Mouse (Mus musculus): ENCODE results near the gene Smim14. TPM values are rescaled to one million over a fixed set of nuclear protein-coding genes. Genes with fewer than 3 reads are reported as not detected.

Gene Smim14
- total and polyA plus RNA-seq, 3 experiments = 18.8 to 29.8 TPM; not detected in 1

GRCm38 (mm10) chr5:65486514-65486913 lies 50.5 kb downstream of the Smim14 start:
- H3K4me3 ChIP-seq (ENCODE audit: control insufficient read depth in 1 of 2, insufficient read depth in 1 of 2, low read depth in 2 of 2, low read length in 2 of 2) = no peak overlapping the region
- H3K9me3 ChIP-seq (replicated peaks; ENCODE audit: insufficient read depth, low read length) = no peaks in the 10 kb centered on the region
- peaks cover 0 to 22% of the 10 kb centered on the region in 2 experiments; a peak in 2 of 4 replicates for H3K36me3 ChIP-seq (ENCODE audit: control insufficient read depth in 1 of 2, insufficient read depth in 2 of 2, low read length in 2 of 2)
- H3K27ac ChIP-seq (ENCODE audit: control insufficient read depth, low read depth, low read length) = no peak overlapping the region
- peaks cover 10 to 29% of the 10 kb centered on the region in 2 experiments for H3K4me1 ChIP-seq (ENCODE audit: control insufficient read depth in 1 of 2, insufficient read depth in 2 of 2, low read length in 2 of 2)
- DNase-seq (ENCODE audit: low read depth, low spot score) = no peak
- no peak for TF ChIP-seq RCOR1 (IDR thresholded peaks at IDR 0.05; ENCODE audit: low read depth, low read length)
- no peak for TF ChIP-seq ZKSCAN1 (IDR thresholded peaks at IDR 0.05; ENCODE audit: low read depth, low read length)
- TF ChIP-seq ZNF384 (IDR thresholded peaks at IDR 0.05; ENCODE audit: low read depth, low read length) = 0 out of 2 replicates have a peak, but pooled peaks have one; percentile 2
- no peak for TF ChIP-seq TCF12 (IDR thresholded peaks at IDR 0.05; ENCODE audit: low read depth, low read length)
- H3K79me2 ChIP-seq (ENCODE audit: control insufficient read depth, insufficient read depth, low read length, poor library complexity) = no peaks in the 10 kb centered on the region
- H3K27me3 ChIP-seq (ENCODE audit: control insufficient read depth in 1 of 2, insufficient read depth in 2 of 2, low read length in 2 of 2) = no peaks in the 10 kb centered on the region
- no peak overlapping the region for H3K9ac ChIP-seq (ENCODE audit: control insufficient read depth, low read depth, low read length, poor library complexity, severe bottlenecking)

- no peaks in the 10 kb centered on the region for H3K27me3 ChIP-seq (ENCODE audit: control insufficient read depth in 1 of 2, insufficient read depth in 2 of 2, low read length in 2 of 2)
- H3K4me3 ChIP-seq (ENCODE audit: control insufficient read depth in 1 of 2, insufficient read depth in 1 of 2, low read depth in 2 of 2, low read length in 2 of 2) = no peak overlapping the region
- H3K79me2 ChIP-seq (ENCODE audit: control insufficient read depth, insufficient read depth, low read length, poor library complexity) = no peaks in the 10 kb centered on the region
- no peaks in the 10 kb centered on the region for H3K9me3 ChIP-seq (replicated peaks; ENCODE audit: insufficient read depth, low read length)
- no peak for TF ChIP-seq POLR2AphosphoS5 (IDR thresholded peaks at IDR 0.05; ENCODE audit: borderline replicate concordance, low read depth, low read length)
- TF ChIP-seq NRF1 (IDR thresholded peaks at IDR 0.05; ENCODE audit: insufficient read depth, low read depth, low read length, poor library complexity, severe bottlenecking) = no peak
- TF ChIP-seq ZNF384 (IDR thresholded peaks at IDR 0.05; ENCODE audit: low read depth, low read length) = no peak
- no peak for TF ChIP-seq E2F4 (IDR thresholded peaks at IDR 0.05; ENCODE audit: borderline replicate concordance, low read depth, low read length)
- no peak for TF ChIP-seq EP300 (IDR thresholded peaks at IDR 0.05; ENCODE audit: low read depth in 1 of 2, low read length in 2 of 2)
- no peak for TF ChIP-seq UBTF (IDR thresholded peaks at IDR 0.05; ENCODE audit: borderline replicate concordance, insufficient read depth, low read depth, low read length)
- TF ChIP-seq TCF12 (IDR thresholded peaks at IDR 0.05; ENCODE audit: low read depth, low read length) = no peak
- no peak for TF ChIP-seq ZMIZ1 (IDR thresholded peaks at IDR 0.05; ENCODE audit: low read depth, low read length)
- TF ChIP-seq ZC3H11A (IDR thresholded peaks at IDR 0.05; ENCODE audit: low read depth, low read length) = no peak
- TF ChIP-seq CHD1 (IDR thresholded peaks at IDR 0.05; ENCODE audit: low read depth, low read length) = no peak
- no peak for TF ChIP-seq POLR2AphosphoS2 (IDR thresholded peaks at IDR 0.05; ENCODE audit: low read length)
- no peak for TF ChIP-seq MEF2A (IDR thresholded peaks at IDR 0.05; ENCODE audit: extremely low read depth, insufficient replicate concordance, low read depth, low read length, poor library complexity, severe bottlenecking)
- TF ChIP-seq KAT2A (conservative IDR thresholded peaks at IDR 0.05; ENCODE audit: low read depth, low read length) = no peak
- TF ChIP-seq GATA1 (IDR thresholded peaks at IDR 0.05; ENCODE audit: low read depth, low read length) = no peak
- TF ChIP-seq SIN3A (IDR thresholded peaks at IDR 0.05; ENCODE audit: low read length) = no peak
- no peak for TF ChIP-seq CTCF (IDR thresholded peaks at IDR 0.05 in 2 of 3, conservative IDR thresholded peaks at IDR 0.05 in 1 of 3; ENCODE audit: control insufficient read depth in 1 of 3, insufficient read depth in 1 of 3, low read depth in 2 of 3, low read length in 3 of 3, poor library complexity in 1 of 3, severe bottlenecking in 1 of 3)
- TF ChIP-seq CHD2 (IDR thresholded peaks at IDR 0.05; ENCODE audit: low read length) = no peak
- TF ChIP-seq MAFK (IDR thresholded peaks at IDR 0.05; ENCODE audit: borderline replicate concordance, low read depth, low read length) = no peak
- peaks cover 6 to 29% of the 10 kb centered on the region in 2 experiments for H3K4me1 ChIP-seq (ENCODE audit: control insufficient read depth in 1 of 2, insufficient read depth in 2 of 2, low read length in 2 of 2)
- DNase-seq (ENCODE audit: low read depth, low spot score) = no peak
- no peak overlapping the region for H3K9ac ChIP-seq (ENCODE audit: control insufficient read depth, low read depth, low read length, poor library complexity, severe bottlenecking)
- peaks cover 0 to 20% of the 10 kb centered on the region in 2 experiments; a peak in 2 of 4 replicates for H3K36me3 ChIP-seq (ENCODE audit: control insufficient read depth in 1 of 2, insufficient read depth in 2 of 2, low read length in 2 of 2)
- no peak overlapping the region for H3K27ac ChIP-seq (ENCODE audit: control insufficient read depth, low read depth, low read length)
Measured at GRCm38 (mm10) chr5:65482996-65483395, 54.0 kb downstream of the Smim14 start.
